Mouse (Mus musculus): Measurements from ENCODE around the gene Dnajc19.

DNA sequence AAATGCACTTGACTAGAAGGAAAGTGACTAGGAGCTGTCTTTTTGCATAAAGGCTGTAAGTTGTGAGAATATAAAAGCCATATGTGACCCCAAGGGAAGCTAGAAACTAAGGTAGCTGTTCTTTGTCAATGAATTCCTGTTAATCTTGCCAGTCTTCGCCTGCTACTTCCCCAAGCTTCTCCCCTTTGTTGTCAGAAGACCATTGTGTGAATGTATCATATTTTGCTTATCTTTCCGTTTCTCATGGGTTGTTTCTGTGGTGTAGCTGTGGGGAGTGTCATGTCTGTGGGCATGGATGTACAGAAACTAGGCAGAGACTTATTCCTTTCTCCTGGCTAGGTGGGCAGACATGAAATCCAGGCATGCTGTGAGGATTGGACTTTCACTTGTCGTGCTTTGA is 808 bp upstream of the Dnajc19 start:
- TF ChIP-seq POLR2A (IDR thresholded peaks at IDR 0.05; ENCODE audit: borderline replicate concordance, low read depth, low read length) (no peak), CTCF (IDR thresholded peaks at IDR 0.05; ENCODE audit: low read depth, low read length) (no peak)

Measured in bone marrow macrophage, adult 2 months (primary cell).